ENCODE assay signal across 8 mouse cellular contexts in the genomic region with DNA sequence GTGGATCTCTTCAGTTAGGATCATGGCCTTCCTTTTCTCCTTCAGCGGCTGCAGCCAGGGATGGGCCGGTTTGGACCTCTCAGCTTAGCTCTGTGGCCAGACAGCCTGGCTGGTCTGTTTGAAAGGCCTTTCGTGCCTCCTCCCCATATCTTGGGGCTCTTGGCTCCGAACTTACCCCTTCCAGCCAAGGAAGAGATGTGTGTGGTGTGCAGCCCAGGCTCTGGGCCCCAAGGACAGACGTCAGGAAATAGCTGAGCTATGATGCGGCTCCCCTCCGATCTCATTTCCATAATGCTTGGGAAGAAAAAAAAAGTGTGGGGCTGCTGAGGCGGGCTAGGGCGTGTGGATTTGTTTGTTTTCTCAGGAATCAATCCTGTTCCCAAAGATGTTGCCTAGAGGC.
DNase-seq lines count a peak whose midpoint lies in the region; ATAC-seq and TF ChIP-seq lines count a peak whose summit lies in the region.

No protein-coding gene starts in this region.

- no peak for DNase-seq in hindbrain, embryonic 10.5 days (ENCODE audit: low spot score)
- peak; percentile 93 for DNase-seq in embryonic facial prominence, embryonic 14.5 days (ENCODE audit: low spot score)
- DNase-seq in heart, postnatal 25 days (ENCODE audit: low spot score): peak; percentile 76
- peak; percentile 54 for DNase-seq in lung, postnatal 0 days (ENCODE audit: low spot score)
- DNase-seq in layer of hippocampus, postnatal 10 days (ENCODE audit: low spot score in 2 of 2): no peak
- no peak for DNase-seq in left cerebral cortex, postnatal 14 days (ENCODE audit: low spot score in 2 of 2)
- no peak for DNase-seq in layer of hippocampus, adult 2 months (ENCODE audit: low spot score in 2 of 2)

- H3K27me3 ChIP-seq in hindbrain, embryonic 10.5 days (ENCODE audit: insufficient read depth, poor library complexity, severe bottlenecking): peaks cover 24% of the 10 kb centered on the region
- peaks cover 2% of the 10 kb centered on the region; the same call in 1 of the 2 replicates for H3K27me3 ChIP-seq in hindbrain, embryonic 12.5 days
- no peaks in the 10 kb centered on the region for H3K27me3 ChIP-seq in embryonic facial prominence, embryonic 14.5 days (replicated peaks; ENCODE audit: control insufficient read depth, insufficient read depth, low read length)
- no peaks in the 10 kb centered on the region for H3K27me3 ChIP-seq in lung, postnatal 0 days (replicated peaks; ENCODE audit: insufficient read depth, low read length)

- no peak for ATAC-seq in hindbrain, embryonic 12.5 days (ENCODE audit: low FRiP score)
- ATAC-seq in embryonic facial prominence, embryonic 14.5 days (ENCODE audit: low read depth): peak; percentile 89
- peak; percentile 83 for ATAC-seq in lung, postnatal 0 days

- H3K9ac ChIP-seq in hindbrain, embryonic 12.5 days: no peak overlapping the region
- H3K9ac ChIP-seq in embryonic facial prominence, embryonic 14.5 days (ENCODE audit: low read depth, low read length): peak overlapping the region; percentile 35; the same call in 1 of the 2 replicates
- H3K9ac ChIP-seq in lung, postnatal 0 days (replicated peaks; ENCODE audit: low read depth): no peak overlapping the region

- peaks cover 54% of the 10 kb centered on the region for H3K4me1 ChIP-seq in hindbrain, embryonic 10.5 days (replicated peaks)
- H3K4me1 ChIP-seq in hindbrain, embryonic 12.5 days: peaks cover 10% of the 10 kb centered on the region
- H3K4me1 ChIP-seq in embryonic facial prominence, embryonic 14.5 days (ENCODE audit: control insufficient read depth, insufficient read depth, low read length): peaks cover 22% of the 10 kb centered on the region; the same call in 1 of the 2 replicates
- no peaks in the 10 kb centered on the region for H3K4me1 ChIP-seq in lung, postnatal 0 days (ENCODE audit: insufficient read depth, low read depth, low read length)

- H3K9me3 ChIP-seq in hindbrain, embryonic 10.5 days: no peaks in the 10 kb centered on the region
- no peaks in the 10 kb centered on the region for H3K9me3 ChIP-seq in hindbrain, embryonic 12.5 days (replicated peaks)
- H3K9me3 ChIP-seq in embryonic facial prominence, embryonic 14.5 days (ENCODE audit: control insufficient read depth, low read length): no peaks in the 10 kb centered on the region
- H3K9me3 ChIP-seq in lung, postnatal 0 days (ENCODE audit: low read length): no peaks in the 10 kb centered on the region

- H3K4me3 ChIP-seq in hindbrain, embryonic 10.5 days: no peak overlapping the region
- no peak overlapping the region for H3K4me3 ChIP-seq in hindbrain, embryonic 12.5 days
- H3K4me3 ChIP-seq in embryonic facial prominence, embryonic 14.5 days (ENCODE audit: low read depth, low read length): no peak overlapping the region
- no peak overlapping the region for H3K4me3 ChIP-seq in lung, postnatal 0 days (ENCODE audit: low read depth, low read length)
- no peak overlapping the region for H3K4me3 ChIP-seq in layer of hippocampus, adult 2 months

- 44% methylated on average over 9 of the region's 9 CpGs for WGBS in hindbrain, embryonic 10.5 days
- WGBS in hindbrain, embryonic 12.5 days: 32% methylated on average over 9 of the region's 9 CpGs
- 21% methylated on average over 8 of the region's 9 CpGs for WGBS in embryonic facial prominence, embryonic 14.5 days
- WGBS in lung, postnatal 0 days: 29% methylated on average over 9 of the region's 9 CpGs

- intact Hi-C loops in heart, postnatal 25 days (cut with DNase I): loop anchor here (1.0 to 5.0 kb wide), 4 partner anchors 84 to 205 kb away; no protein-coding TSS in a partner anchor
- intact Hi-C loops in left cerebral cortex, postnatal 14 days (cut with DNase I): no loop called here

- peak overlapping the region; percentile 19 for H3K27ac ChIP-seq in hindbrain, embryonic 10.5 days
- no peak overlapping the region for H3K27ac ChIP-seq in hindbrain, embryonic 12.5 days
- peak overlapping the region; percentile 80 for H3K27ac ChIP-seq in embryonic facial prominence, embryonic 14.5 days (replicated peaks; ENCODE audit: low read depth, low read length)
- no peak overlapping the region for H3K27ac ChIP-seq in lung, postnatal 0 days (ENCODE audit: low read length)
- no peak overlapping the region for H3K27ac ChIP-seq in layer of hippocampus, adult 2 months

- H3K36me3 ChIP-seq in hindbrain, embryonic 10.5 days: no peaks in the 10 kb centered on the region
- H3K36me3 ChIP-seq in hindbrain, embryonic 12.5 days: no peaks in the 10 kb centered on the region
- no peaks in the 10 kb centered on the region for H3K36me3 ChIP-seq in embryonic facial prominence, embryonic 14.5 days (ENCODE audit: control insufficient read depth, insufficient read depth, low read length)
- H3K36me3 ChIP-seq in lung, postnatal 0 days (ENCODE audit: insufficient read depth, low read length): no peaks in the 10 kb centered on the region

- no peak for TF ChIP-seq CTCF in lung, postnatal 0 days (IDR thresholded peaks at IDR 0.05)
- TF ChIP-seq CTCF in layer of hippocampus, adult 2 months (conservative IDR thresholded peaks at IDR 0.05): no peak

- TF ChIP-seq EP300 in lung, postnatal 0 days (IDR thresholded peaks at IDR 0.05): no peak

- no peak overlapping the region for H3K4me2 ChIP-seq in hindbrain, embryonic 12.5 days (replicated peaks)
- H3K4me2 ChIP-seq in embryonic facial prominence, embryonic 14.5 days (ENCODE audit: low read depth, low read length): 0 out of 2 replicates have a peak overlapping the region, but pooled peaks have one; percentile 29
- no peak overlapping the region for H3K4me2 ChIP-seq in lung, postnatal 0 days (replicated peaks; ENCODE audit: low read depth, low read length)

Comparison
In these comparisons a context has a peak if more than half of its experiments do, and no peak if none do; other contexts are left out.
1. H3K27ac ChIP-seq: peak in hindbrain, embryonic 10.5 days (single experiment) and embryonic facial prominence, embryonic 14.5 days (single experiment); none in hindbrain, embryonic 12.5 days (single experiment), lung, postnatal 0 days (single experiment) and layer of hippocampus, adult 2 months (single experiment).
2. DNase-seq: peak in embryonic facial prominence, embryonic 14.5 days (single experiment), heart, postnatal 25 days (single experiment) and lung, postnatal 0 days (single experiment); none in hindbrain, embryonic 10.5 days (single experiment), layer of hippocampus, postnatal 10 days (0 of 2), left cerebral cortex, postnatal 14 days (0 of 2) and layer of hippocampus, adult 2 months (0 of 2).